Mouse (Mus musculus): ENCODE data around the gene Tmem178b. TPM values are rescaled to one million over a fixed set of nuclear protein-coding genes. Genes with fewer than 3 reads are reported as not detected.
A peak's percentile ranks its signal among the peaks of the same experiment; 100 is the strongest.

The Tmem178b gene
- polyA plus RNA-seq, 1 experiment from 2014 or later, result 1.8 TPM

DNA sequence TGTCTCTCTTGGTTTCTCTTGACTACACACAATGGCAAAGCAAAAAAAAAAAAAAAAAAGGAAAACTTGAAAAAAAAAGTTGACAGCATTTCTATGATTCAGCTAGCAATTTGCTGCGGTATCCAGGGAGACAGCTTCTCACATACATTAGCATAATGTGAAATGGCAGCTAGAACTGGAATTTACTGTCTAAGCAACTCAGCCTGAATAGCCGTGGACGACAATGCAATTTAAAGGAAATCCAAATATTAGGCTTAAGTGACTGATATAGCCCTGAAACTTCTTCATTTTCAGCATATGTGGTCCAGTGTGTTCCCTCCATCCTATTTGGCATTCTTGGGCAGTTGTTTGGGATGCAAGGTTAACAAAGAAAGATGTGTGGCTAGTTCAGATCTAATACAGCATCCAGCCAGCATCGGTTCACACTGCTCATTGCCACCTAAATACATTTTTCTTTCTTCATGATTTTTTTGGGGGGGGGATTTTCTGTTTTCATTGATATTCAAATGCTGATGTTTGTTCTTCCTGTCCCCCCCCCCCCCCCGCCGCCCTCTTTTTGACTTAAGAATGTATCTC, 176.9 kb downstream of the Tmem178b start:
- Histone ChIP-seq H3K9me3 (replicated peaks) (no peaks in the 10 kb centered on the region), H3K4me3 (no peak overlapping the region), H3K4me1 (peaks cover 23% of the 10 kb centered on the region), H3K27ac (replicated peaks) (peak overlapping the region; percentile 55; the same call in 1 of the 2 replicates), H3K36me3 (no peaks in the 10 kb centered on the region), H3K27me3 (ENCODE audit: low read depth, poor library complexity, severe bottlenecking) (no peaks in the 10 kb centered on the region)
- no peak for DNase-seq (ENCODE audit: low spot score)
- 74% methylated on average over 5 of the region's 6 CpGs for WGBS

DNA sequence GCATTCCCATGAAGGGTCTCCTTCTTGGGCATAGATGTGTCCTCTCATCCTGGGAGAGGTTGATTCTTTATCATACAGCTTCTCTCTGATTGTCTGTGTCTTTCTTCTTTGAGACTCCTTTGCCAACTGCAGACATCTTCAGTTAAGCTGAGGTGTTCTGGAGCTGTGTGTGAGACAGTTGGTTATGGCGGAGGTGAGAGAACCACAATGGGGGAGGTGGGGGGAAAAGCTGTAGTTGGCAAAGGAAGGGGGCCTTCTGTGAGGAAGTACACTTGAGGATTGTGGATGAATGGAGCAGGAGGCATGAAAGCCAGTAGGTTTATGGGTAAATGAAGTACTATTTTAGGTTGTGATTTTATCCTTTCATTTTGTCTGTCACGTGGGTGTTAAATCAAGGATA, 178.6 kb downstream of the Tmem178b start:
- no peak for DNase-seq (ENCODE audit: low spot score)
- H3K4me3 ChIP-seq, result no peak overlapping the region
- 87% methylated on average over 2 of the region's 2 CpGs for WGBS

DNA sequence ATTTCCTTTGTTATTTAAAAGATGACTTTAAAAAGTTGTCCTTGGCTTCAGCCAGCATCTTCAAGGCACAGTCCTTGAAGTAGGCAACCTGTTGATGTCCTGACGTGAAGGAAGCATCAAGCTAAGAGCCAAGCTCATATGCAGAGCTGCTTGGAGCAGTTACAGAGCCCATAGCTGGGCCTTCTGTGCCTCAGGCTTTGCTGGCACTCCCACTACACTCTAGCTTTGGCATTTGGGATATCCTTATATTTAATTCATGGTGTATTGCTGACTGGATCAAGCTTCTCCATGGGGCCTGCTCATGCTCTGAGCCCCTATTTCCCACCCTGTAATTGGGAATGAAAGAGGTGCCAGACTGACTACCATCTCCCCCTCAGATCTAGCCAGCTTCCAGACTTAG, 179.5 kb downstream of the Tmem178b start:
- H3K27ac ChIP-seq (replicated peaks), result no peak overlapping the region
- no peaks in the 10 kb centered on the region for H3K9me3 ChIP-seq (replicated peaks)
- H3K4me1 ChIP-seq, result peaks cover 23% of the 10 kb centered on the region
- H3K36me3 ChIP-seq, result no peaks in the 10 kb centered on the region
- 89% methylated on average over 1 of the region's 1 CpGs for WGBS
- no peaks in the 10 kb centered on the region for H3K27me3 ChIP-seq (ENCODE audit: low read depth, poor library complexity, severe bottlenecking)
- H3K4me3 ChIP-seq, result no peak overlapping the region
- DNase-seq (ENCODE audit: low spot score), result no peak

More for the DNA sequence above, 178.6 kb downstream of the Tmem178b start:
- Histone ChIP-seq H3K36me3 (no peaks in the 10 kb centered on the region), H3K27ac (replicated peaks) (no peak overlapping the region), H3K27me3 (ENCODE audit: low read depth, poor library complexity, severe bottlenecking) (no peaks in the 10 kb centered on the region), H3K9me3 (replicated peaks) (no peaks in the 10 kb centered on the region), H3K4me1 (peaks cover 23% of the 10 kb centered on the region)

DNA sequence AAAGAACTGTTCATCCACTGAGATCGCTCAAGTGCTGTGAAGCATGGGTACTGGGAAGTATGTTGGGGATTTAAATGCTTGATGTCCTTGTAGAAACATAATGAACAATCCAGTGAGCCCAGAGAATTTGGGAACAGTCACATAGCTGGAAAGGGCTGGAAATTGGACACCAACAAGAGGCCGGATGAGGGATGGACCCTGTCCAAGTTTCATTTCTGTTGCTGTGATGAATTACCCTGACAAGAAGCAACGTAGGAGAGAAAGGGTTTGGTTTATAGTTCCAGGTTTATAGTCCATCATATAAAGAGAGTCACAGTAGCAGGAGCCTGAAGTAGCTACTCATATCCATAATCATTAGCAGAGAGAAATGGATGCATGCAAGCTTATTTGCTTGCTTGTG, 186.4 kb downstream of the Tmem178b start:
- Histone ChIP-seq H3K27ac (replicated peaks) (no peak overlapping the region), H3K4me1 (no peaks in the 10 kb centered on the region), H3K9me3 (replicated peaks) (no peaks in the 10 kb centered on the region), H3K4me3 (no peak overlapping the region), H3K27me3 (ENCODE audit: low read depth, poor library complexity, severe bottlenecking) (no peaks in the 10 kb centered on the region), H3K36me3 (no peaks in the 10 kb centered on the region)
- DNase-seq (ENCODE audit: low spot score), result no peak
- WGBS, result 85% methylated on average over 3 of the region's 3 CpGs

DNA sequence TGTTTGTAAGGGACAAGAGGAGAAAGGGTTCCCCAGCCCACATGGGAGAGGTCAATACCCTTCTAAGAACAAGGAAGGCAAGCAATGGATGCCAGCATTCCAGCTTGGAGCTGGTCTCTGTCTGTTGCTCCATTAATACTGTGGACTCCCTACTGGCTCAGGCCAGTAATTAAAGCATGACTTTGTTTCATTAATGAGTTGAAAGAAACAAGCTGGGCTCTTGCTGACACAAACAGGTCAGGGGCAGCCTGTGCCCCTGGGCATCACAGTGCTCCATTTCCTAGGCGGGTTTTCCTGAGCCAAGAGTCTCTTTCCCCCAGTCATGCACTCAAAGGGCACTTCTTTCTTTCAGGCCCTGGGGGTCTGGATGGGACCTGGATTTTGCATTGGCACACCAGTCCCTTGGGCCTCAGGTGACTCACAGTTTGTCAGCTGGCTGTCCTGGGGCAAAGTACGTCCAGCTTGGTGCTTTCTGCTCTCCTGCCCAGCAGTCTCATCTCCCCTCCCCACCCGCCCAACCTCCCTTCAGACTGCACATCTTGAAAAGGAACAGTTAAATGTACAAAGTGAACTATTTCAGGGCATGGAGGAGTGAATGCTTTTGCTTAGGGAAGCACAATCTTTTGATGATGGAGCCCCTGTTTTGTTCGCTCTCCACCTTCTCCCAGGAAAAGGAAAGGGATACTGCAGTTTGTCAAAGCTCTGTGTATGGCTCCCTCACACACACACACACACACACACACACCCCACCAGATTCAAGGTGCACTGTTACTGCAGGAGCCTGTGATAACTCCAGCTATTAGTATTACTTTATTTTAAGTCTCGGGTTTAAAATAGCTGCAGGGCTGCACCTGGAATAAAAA, 188.5 kb downstream of the Tmem178b start:
- 85% methylated on average over 5 of the region's 5 CpGs for WGBS
- no peak for DNase-seq (ENCODE audit: low spot score)
- H3K9me3 ChIP-seq (replicated peaks), result no peaks in the 10 kb centered on the region
- no peaks in the 10 kb centered on the region for H3K27me3 ChIP-seq (ENCODE audit: low read depth, poor library complexity, severe bottlenecking)
- no peaks in the 10 kb centered on the region for H3K36me3 ChIP-seq
- no peaks in the 10 kb centered on the region for H3K4me1 ChIP-seq
- no peak overlapping the region for H3K27ac ChIP-seq (replicated peaks)
- no peak overlapping the region for H3K4me3 ChIP-seq

DNA sequence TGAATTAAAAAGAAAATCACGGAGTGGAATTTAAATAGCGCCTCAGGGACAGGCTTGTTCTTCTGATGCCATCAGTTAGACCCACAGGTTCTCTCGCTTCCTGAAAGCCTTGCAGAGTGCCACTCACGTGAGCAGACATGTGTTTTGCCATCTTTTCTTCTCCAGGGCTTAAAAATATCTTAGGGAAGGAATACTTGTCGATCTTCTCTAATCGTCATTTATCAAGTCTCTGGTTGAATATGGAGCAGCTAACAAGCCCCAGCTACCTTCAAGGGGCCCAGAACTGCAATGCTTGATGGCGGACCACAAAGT, 189.1 kb downstream of the Tmem178b start:
- WGBS, result 95% methylated on average over 7 of the region's 7 CpGs
- H3K36me3 ChIP-seq, result no peaks in the 10 kb centered on the region

DNA sequence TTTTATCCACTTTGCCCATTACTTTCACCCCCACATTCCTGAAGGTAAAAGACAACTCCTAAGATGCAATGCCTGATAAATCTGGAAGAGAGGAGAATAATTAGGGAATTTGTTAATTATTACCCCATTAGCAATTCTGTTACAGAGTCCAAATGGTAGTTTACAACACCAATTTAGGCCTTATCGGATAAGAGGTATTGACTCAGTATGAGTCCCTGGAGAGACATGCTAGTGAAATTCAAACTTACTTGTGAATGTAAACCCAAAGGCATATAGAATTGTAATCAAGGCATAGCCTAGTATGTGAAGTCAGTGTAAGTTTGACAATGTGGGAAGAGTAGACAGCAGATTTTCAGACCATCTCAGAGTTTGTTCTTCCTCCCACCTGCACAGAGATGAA, 190.4 kb downstream of the Tmem178b start:
- Histone ChIP-seq H3K27ac (replicated peaks) (no peak overlapping the region), H3K27me3 (ENCODE audit: low read depth, poor library complexity, severe bottlenecking) (no peaks in the 10 kb centered on the region), H3K36me3 (no peaks in the 10 kb centered on the region), H3K4me3 (no peak overlapping the region), H3K9me3 (replicated peaks) (no peaks in the 10 kb centered on the region), H3K4me1 (no peaks in the 10 kb centered on the region)
- WGBS, result 88% methylated on average over 1 of the region's 1 CpGs
- DNase-seq (ENCODE audit: low spot score), result no peak

More for the DNA sequence above, 189.1 kb downstream of the Tmem178b start:
- Histone ChIP-seq H3K4me1 (no peaks in the 10 kb centered on the region), H3K4me3 (no peak overlapping the region), H3K27me3 (ENCODE audit: low read depth, poor library complexity, severe bottlenecking) (no peaks in the 10 kb centered on the region), H3K27ac (replicated peaks) (no peak overlapping the region), H3K9me3 (replicated peaks) (no peaks in the 10 kb centered on the region)
- no peak for DNase-seq (ENCODE audit: low spot score)

DNA sequence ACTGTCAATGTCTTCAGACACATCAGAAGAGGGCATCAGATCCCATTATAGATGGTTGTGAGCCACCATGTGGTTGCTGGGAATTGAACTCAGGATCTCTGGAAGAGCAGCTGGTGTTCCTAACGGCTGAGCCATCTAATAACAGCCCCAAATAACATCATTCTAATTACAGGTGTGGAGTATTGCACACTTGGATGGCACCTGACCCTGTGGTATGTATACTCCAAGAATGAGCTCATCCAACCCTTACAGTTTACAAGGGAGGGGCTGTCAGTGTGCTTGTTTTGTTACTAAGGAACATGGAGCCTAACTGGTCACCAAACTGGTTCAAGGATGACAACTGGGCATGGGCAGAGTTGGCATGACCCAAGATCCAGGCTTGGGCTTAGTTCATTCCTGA, 190.8 kb downstream of the Tmem178b start:
- Histone ChIP-seq H3K9me3 (replicated peaks) (no peaks in the 10 kb centered on the region), H3K4me3 (no peak overlapping the region), H3K36me3 (no peaks in the 10 kb centered on the region), H3K4me1 (no peaks in the 10 kb centered on the region), H3K27ac (replicated peaks) (no peak overlapping the region), H3K27me3 (ENCODE audit: low read depth, poor library complexity, severe bottlenecking) (no peaks in the 10 kb centered on the region)
- WGBS, result 78% methylated on average over 1 of the region's 1 CpGs
- DNase-seq (ENCODE audit: low spot score), result no peak

DNA sequence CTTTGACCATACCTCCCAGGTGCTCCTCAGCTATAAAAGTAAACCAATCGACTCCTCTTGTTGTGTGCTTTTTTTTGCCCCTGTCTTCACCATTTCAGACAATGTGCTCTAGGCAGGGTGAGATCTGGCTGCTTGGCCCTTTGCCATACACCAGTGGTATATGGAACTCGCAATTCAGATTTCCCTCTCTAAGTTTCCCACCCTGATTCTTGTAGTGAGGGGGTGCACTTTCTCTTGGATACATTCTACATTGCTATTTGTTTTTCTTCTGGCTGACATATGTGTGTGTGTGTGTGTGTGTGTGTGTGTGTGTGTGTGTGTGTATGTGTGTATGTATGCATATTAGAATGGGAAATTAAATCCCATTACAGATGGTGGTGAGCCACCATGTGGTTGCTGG, 191.3 kb downstream of the Tmem178b start:
- no peak for DNase-seq (ENCODE audit: low spot score)
- Histone ChIP-seq H3K4me3 (no peak overlapping the region), H3K27ac (replicated peaks) (no peak overlapping the region), H3K27me3 (ENCODE audit: low read depth, poor library complexity, severe bottlenecking) (no peaks in the 10 kb centered on the region), H3K9me3 (replicated peaks) (no peaks in the 10 kb centered on the region), H3K36me3 (no peaks in the 10 kb centered on the region), H3K4me1 (no peaks in the 10 kb centered on the region)
- WGBS, result 87% methylated on average over 2 of the region's 2 CpGs

DNA sequence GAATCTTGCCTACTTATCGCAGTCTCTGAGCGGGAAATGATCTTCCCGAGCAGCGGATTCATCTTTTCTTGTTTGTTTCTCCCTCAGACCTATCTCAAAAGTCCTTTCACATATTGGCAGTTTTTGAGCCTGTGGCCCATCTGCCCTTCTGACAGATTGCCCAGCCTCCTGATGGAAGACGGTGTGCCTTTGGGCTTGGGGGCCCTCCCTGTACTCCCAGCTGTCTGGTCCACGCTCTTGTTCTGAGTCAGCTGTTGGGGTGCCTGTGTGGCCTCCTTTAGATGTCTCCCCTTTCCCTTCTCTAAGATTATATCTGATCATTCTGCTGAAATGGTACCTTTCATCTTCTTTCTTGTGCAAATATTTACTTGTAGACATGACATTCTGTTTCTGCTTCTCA, 195.4 kb downstream of the Tmem178b start:
- no peaks in the 10 kb centered on the region for H3K27me3 ChIP-seq (ENCODE audit: low read depth, poor library complexity, severe bottlenecking)
- no peak overlapping the region for H3K27ac ChIP-seq (replicated peaks)
- H3K4me1 ChIP-seq, result no peaks in the 10 kb centered on the region
- 87% methylated on average over 6 of the region's 6 CpGs for WGBS
- no peaks in the 10 kb centered on the region for H3K36me3 ChIP-seq
- H3K9me3 ChIP-seq (replicated peaks), result no peaks in the 10 kb centered on the region
- no peak overlapping the region for H3K4me3 ChIP-seq
- DNase-seq (ENCODE audit: low spot score), result no peak

DNA sequence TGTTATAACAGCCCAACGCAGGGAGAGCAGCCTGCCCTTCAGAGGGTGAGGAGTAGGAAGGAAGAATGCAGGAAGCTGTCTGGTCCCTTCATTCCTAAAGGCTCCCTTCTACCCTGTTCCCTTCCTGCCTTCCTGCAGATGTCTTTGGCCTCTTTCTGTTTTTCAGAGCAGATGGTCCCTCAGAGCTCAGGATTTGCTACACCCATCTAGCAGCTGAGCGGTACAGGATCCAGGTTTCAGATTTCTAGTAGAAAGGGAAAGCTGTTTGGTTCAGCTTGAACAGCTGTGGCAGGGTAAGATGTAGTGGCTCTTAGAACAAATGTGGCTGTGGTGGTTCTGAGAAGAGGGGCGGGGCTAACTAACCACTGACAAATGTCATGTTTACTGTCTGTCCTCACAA, 197.9 kb downstream of the Tmem178b start:
- 73% methylated on average over 3 of the region's 3 CpGs for whole genome bisulfite sequencing
- DNase-seq (ENCODE audit: low spot score), result no peak

DNA sequence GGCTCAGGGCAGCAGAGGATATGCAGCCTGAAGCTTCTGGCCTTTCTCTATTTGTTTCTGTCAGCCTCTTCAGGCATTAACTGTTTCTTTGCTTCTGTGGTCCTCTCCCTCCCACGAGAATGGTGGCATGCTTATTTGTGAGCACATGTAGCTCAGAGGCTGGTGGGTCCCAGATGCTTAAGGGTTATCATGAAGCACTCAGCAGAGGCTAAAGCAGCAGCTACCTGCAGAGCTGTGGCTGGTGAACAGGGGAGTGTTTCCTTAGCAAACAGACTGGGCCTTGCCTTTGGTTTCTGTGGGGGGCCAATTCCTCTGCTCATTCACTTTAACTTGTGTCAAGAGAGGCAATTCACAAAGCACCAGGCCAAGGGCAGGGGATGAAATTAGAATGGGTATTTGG, 203.0 kb downstream of the Tmem178b start:
- DNase-seq (ENCODE audit: low spot score), result no peak
- Histone ChIP-seq H3K4me3 (no peak overlapping the region), H3K27ac (replicated peaks) (no peak overlapping the region), H3K4me1 (peaks cover 7% of the 10 kb centered on the region; the same call in 1 of the 2 replicates), H3K36me3 (no peaks in the 10 kb centered on the region), H3K27me3 (ENCODE audit: low read depth, poor library complexity, severe bottlenecking) (no peaks in the 10 kb centered on the region), H3K9me3 (replicated peaks) (no peaks in the 10 kb centered on the region)
- 25% methylated on average over 1 of the region's 1 CpGs for WGBS

More for the DNA sequence above, 197.9 kb downstream of the Tmem178b start:
- Histone ChIP-seq H3K9me3 (replicated peaks) (no peaks in the 10 kb centered on the region), H3K27ac (replicated peaks) (no peak overlapping the region), H3K4me3 (no peak overlapping the region), H3K4me1 (peaks cover 3% of the 10 kb centered on the region; the same call in 1 of the 2 replicates), H3K27me3 (ENCODE audit: low read depth, poor library complexity, severe bottlenecking) (no peaks in the 10 kb centered on the region), H3K36me3 (no peaks in the 10 kb centered on the region)

DNA sequence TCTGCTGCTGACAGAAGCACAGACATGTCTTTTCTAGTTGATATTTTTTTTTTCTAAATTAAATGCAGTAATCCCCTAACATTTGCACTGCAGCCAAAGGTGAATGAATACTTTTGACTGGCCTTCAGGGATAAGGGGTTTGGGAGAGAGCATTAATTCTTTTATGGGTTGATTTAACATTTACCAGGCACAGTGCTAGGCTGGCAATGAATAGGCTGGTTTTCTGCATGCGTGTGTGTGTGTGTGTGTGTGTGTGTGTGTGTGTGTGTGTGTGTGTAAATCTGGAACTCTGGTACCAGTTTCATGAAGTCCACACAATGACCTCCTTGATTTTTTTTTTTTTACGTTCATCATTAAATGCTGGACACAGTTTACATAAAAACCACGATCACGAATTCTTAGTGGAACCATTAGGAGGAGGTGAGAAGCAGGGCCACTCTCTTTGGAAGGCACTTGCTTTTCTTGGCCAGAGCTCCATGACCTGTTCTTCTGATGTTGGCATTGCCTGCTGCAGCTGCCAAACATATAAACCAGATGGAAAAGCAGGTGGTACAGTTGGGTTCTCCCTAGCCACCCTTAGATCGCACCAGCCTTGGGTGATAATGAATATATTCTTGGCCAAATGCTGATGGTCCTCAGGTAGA, 203.7 kb downstream of the Tmem178b start:
- WGBS, result 92% methylated on average over 5 of the region's 5 CpGs
- no peaks in the 10 kb centered on the region for H3K27me3 ChIP-seq (ENCODE audit: low read depth, poor library complexity, severe bottlenecking)
- H3K27ac ChIP-seq (replicated peaks), result no peak overlapping the region
- H3K4me3 ChIP-seq, result no peak overlapping the region
- DNase-seq (ENCODE audit: low spot score), result no peak
- peaks cover 7% of the 10 kb centered on the region; the same call in 1 of the 2 replicates for H3K4me1 ChIP-seq
- no peaks in the 10 kb centered on the region for H3K36me3 ChIP-seq
- H3K9me3 ChIP-seq (replicated peaks), result no peaks in the 10 kb centered on the region
